Mouse (Mus musculus) testis, adult 2 months (tissue): ENCODE results near the gene 1700028J19Rik.

ENCODE experiments used
- CTCF ChIP-seq: fragments of 200-500 bp; IDR thresholded peaks from 2 replicates; pipeline ENCODE4 v1.5.1; 2012; ENCODE audit warnings: low read depth, mild to moderate bottlenecking, inconsistent platforms, low read length, moderate library complexity; ENCODE audit not compliant: control insufficient read depth, insufficient read depth, insufficient replicate concordance
- POLR2A ChIP-seq: fragments of 200-500 bp; IDR thresholded peaks from 2 replicates; pipeline ENCODE4 v1.6.1; 2012; ENCODE audit warnings: low read depth, mild to moderate bottlenecking, inconsistent platforms, low read length, moderate library complexity; ENCODE audit not compliant: control insufficient read depth

DNA sequence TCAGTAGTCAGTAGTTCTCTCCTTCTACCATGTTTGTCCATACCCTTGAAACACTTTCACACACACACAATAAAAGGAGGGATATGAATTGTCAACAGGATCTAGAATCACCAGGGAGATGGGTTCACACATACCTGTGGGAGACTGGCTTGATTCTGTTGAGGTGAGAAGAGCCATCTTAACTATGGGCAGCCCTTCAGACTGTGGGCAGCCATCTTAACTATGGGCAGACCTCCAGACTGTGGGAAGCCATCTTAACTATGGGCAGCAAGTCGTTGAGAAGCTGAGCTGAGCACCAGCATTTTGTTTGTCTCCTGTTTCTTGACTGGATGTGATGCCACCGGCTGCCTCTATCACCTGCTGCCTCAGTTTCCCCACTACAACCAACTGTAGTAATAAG is 24.8 kb upstream of the 1700028J19Rik start:
- TF ChIP-seq CTCF = no peak
- TF ChIP-seq POLR2A = no peak
